Mouse (Mus musculus) cerebellum, adult 2 months (tissue): ENCODE data around the gene Stx11. TPM values are rescaled to one million over a fixed set of nuclear protein-coding genes. Genes with fewer than 3 reads are reported as not detected.

Experiments used
- DNase-seq, 2 experiments: peaks; one replicate each; pipeline ENCODE4 v3.0.0; 2021
- H3K27ac ChIP-seq: fragments of 200-500 bp; 2 replicates; pipeline ENCODE4 v1.5.1; 2012; ENCODE audit warnings: low read length, control low read depth, inconsistent platforms; ENCODE audit not compliant: insufficient read depth
- H3K27me3 ChIP-seq: fragments of 200-500 bp; 2 replicates; pipeline ENCODE4 v1.6.1; 2012; ENCODE audit warnings: inconsistent platforms, mild to moderate bottlenecking, low read length, moderate library complexity; ENCODE audit not compliant: control insufficient read depth, insufficient read depth
- H3K4me1 ChIP-seq: fragments of 200-500 bp; 2 replicates; pipeline ENCODE4 v1.6.1; 2011; ENCODE audit warnings: low read length; ENCODE audit not compliant: control insufficient read depth, insufficient read depth
- H3K4me3 ChIP-seq: fragments of 200-500 bp; replicated peaks from 2 replicates; pipeline ENCODE3; 2011; ENCODE audit warnings: mild to moderate bottlenecking, low read depth, low read length, control low read depth; ENCODE audit not compliant: insufficient read depth
- CTCF ChIP-seq: fragments of 200-500 bp; IDR thresholded peaks from 2 replicates; pipeline ENCODE4 v1.5.1; 2011; ENCODE audit warnings: low read depth, mild to moderate bottlenecking, control low read depth, low read length, moderate library complexity, borderline replicate concordance; ENCODE audit not compliant: insufficient read depth
- POLR2A ChIP-seq: fragments of 200-500 bp; IDR thresholded peaks from 2 replicates; pipeline ENCODE4 v1.6.1; 2011; ENCODE audit warnings: low read length, control low read depth, borderline replicate concordance; ENCODE audit not compliant: insufficient read depth
- WGBS: fragments of 180-500 bp; shearing (Covaris S2); methylation state at CpG from one replicate; pipeline ENCODE4 v1.1.7; 2018; 5-methylcytosine and 5-hydroxymethylcytosine counted together
- polyA plus RNA-seq: library from polyadenylated mRNA; depleted of rRNA; stranded (reverse); fragments of >200 nt; gene quantifications from 2 replicates; pipeline ENCODE4 v1.2.3, GENCODE M21; 2012; rRNA removed

Stx11 gene
- polyA plus RNA-seq, 1 experiment, result 0.10 TPM

DNA sequence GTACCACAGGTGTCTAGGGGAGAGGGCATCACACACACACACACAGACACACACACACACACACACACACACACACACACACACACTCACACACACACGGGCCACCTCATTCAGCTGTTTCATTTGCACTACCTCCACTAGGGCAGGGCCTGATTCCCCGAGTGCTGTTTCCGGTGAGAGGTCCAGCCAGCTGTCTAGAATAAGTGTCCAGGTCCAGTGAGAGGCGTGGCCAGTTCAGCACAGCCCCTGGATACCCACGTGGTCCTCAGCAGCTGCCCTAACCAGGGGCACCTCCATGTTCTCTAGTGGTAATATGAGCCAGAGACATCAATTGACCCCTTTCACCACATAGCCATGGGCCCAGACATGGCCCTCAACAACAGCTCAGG lies 60.0 kb downstream of the Stx11 start:
- DNase-seq, result no peak
- H3K4me3 ChIP-seq, result no peak overlapping the region
- TF ChIP-seq CTCF (no peak), POLR2A (no peak)
- no peak overlapping the region for H3K27ac ChIP-seq
- H3K4me1 ChIP-seq, result no peaks in the 10 kb centered on the region
- 53% methylated on average over 5 of the region's 5 CpGs for WGBS
- H3K27me3 ChIP-seq, result no peaks in the 10 kb centered on the region

DNA sequence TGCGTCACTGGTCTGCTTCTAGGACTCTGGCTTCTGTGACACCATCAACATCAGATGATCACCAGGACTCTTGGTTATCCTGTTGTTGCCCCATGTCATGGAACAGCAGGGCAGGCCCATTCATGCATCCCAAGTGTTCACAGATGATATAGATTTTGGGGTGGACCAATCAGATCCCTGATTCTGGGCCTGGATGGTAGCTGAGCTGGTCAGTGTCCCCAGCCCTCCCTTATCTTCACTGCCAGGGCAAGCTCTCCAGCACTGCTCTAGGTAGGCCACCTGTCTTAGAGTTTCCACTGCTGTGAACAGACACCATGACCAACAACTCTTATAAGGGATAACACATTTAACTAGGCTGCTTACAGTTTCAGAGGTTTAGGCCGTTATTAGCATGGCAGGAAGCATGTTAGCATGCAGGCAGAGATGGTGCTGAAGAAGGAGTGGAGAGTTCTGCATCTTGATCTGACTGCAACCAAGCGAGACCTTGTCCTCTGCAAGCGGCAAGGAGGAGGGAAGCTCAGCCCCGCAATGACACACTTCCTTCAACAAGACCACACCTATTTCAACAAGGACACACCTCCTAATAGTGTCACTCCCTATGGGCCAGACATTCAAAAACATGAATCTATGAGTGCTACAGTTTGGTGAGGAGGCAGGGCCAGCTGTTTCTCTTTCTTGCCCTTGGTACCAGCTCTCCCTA lies 60.5 kb downstream of the Stx11 start:
- TF ChIP-seq CTCF (no peak), POLR2A (no peak)

DNA sequence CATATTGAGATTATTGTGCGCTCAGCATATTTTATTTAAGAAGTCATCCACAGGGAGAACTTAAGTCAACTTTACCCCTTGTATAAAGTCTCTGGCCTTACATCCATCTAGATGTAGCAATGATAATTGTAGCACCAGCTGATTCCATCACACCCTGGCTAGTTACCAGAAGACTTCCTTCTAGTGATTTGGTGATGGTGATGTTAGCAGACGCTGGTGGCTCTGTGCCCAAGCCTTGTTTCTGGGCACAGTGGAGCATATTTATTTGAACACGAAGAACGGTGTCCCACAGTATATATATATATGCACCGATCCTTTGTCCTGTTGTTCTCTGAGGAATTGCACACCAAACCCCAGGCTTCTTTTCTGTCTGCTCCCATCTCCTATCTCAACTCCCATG lies 64.2 kb downstream of the Stx11 start:
- TF ChIP-seq CTCF (no peak), POLR2A (no peak)
- no peaks in the 10 kb centered on the region for H3K27me3 ChIP-seq
- no peaks in the 10 kb centered on the region for H3K4me1 ChIP-seq
- H3K27ac ChIP-seq, result no peak overlapping the region
- no peak overlapping the region for H3K4me3 ChIP-seq
- no peak for DNase-seq
- 42% methylated on average over 5 of the region's 5 CpGs for WGBS

More for the DNA sequence above, 60.5 kb downstream of the Stx11 start:
- Histone ChIP-seq H3K4me3 (no peak overlapping the region), H3K27me3 (no peaks in the 10 kb centered on the region), H3K4me1 (no peaks in the 10 kb centered on the region), H3K27ac (no peak overlapping the region)
- DNase-seq, result no peak
- 90% methylated on average over 5 of the region's 5 CpGs for WGBS

DNA sequence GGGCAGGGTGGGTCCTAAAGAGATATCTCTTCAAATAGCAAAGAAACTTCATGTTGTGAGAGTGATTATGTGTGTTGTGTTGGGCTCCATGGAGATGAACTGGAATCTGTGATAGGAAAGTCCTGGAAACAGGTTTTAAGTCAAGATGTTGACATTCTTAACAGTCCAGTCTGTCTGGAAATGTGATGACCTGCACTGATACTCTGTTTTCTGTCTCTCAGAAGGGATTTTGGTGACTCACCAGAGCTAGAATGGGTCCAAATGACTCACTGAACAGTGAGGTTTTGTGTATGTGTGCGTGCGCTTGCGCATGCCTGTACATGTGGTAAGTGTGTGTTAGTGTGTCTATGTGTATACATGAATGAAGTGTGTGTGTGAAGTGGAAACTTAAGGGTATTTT lies 70.8 kb downstream of the Stx11 start:
- WGBS, result 99% methylated on average over 3 of the region's 3 CpGs
- TF ChIP-seq CTCF, result no peak
- TF ChIP-seq POLR2A, result no peak

DNA sequence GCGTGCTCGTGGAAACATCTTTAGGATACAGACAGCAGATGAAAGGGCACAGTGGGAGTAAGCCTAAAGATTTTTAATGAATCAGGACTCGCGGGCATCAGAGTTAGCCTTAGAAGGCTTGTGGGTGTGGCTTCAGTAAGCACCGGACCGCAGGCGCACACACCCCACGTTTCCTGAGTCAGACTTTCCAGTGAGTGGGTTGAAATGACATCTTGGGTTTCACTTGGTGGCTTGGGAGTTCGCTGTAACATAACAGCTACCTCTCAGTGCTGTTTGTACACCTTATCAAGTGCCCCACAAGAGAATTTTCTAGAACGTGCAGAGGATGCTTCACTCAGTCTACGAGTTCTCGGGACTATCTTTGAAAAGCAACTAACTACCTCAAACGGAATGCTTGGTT lies 75.7 kb downstream of the Stx11 start:
- Histone ChIP-seq H3K4me1 (no peaks in the 10 kb centered on the region), H3K4me3 (no peak overlapping the region), H3K27me3 (no peaks in the 10 kb centered on the region), H3K27ac (no peak overlapping the region)
- no peak for TF ChIP-seq CTCF
- no peak for TF ChIP-seq POLR2A
- DNase-seq, result no peak
- 79% methylated on average over 13 of the region's 13 CpGs for WGBS

More for the DNA sequence above, 70.8 kb downstream of the Stx11 start:
- no peaks in the 10 kb centered on the region for H3K27me3 ChIP-seq
- no peak overlapping the region for H3K4me3 ChIP-seq
- DNase-seq, result no peak
- H3K27ac ChIP-seq, result no peak overlapping the region
- H3K4me1 ChIP-seq, result no peaks in the 10 kb centered on the region

Other genes starting within 250 kb of the Stx11 start
- 32.5 and 33.5 TPM in 2 replicates for gene Utrn, start 94.9 kb downstream of the Stx11 start, polyA plus RNA-seq
- 19.1 and 21.2 TPM in 2 replicates for gene Sf3b5, start 41.0 kb upstream of the Stx11 start, polyA plus RNA-seq
- 12.7 and 13.6 TPM in 2 replicates for gene Plagl1, start 96.2 kb upstream of the Stx11 start, polyA plus RNA-seq
- not detected in 2 replicates for gene Zc2hc1b, start 213.7 kb upstream of the Stx11 start, polyA plus RNA-seq
- 23.5 and 25.8 TPM in 2 replicates for gene Ltv1, start 228.9 kb upstream of the Stx11 start, polyA plus RNA-seq